Mouse (Mus musculus) heart, postnatal 4 days (tissue): ENCODE measurements around the gene Trim80. TPM values are rescaled to one million over a fixed set of nuclear protein-coding genes. Genes with fewer than 3 reads are reported as not detected.
"Not testable (repeated sequence)": the region's sequence is repeated elsewhere in the genome, so short reads cannot be mapped to it uniquely, and the experiment has no call there.

Experiments used
- DNase-seq: peaks from one replicate; pipeline ENCODE4 v3.0.0; 2021
- total RNA-seq, 2 experiments: library from RNA; stranded (reverse); gene quantifications; 2 replicates each; pipeline ENCODE4 v1.2.3; 2021

The Trim80 gene
- total RNA-seq, 2 experiments from 2014 or later = not detected

DNA sequence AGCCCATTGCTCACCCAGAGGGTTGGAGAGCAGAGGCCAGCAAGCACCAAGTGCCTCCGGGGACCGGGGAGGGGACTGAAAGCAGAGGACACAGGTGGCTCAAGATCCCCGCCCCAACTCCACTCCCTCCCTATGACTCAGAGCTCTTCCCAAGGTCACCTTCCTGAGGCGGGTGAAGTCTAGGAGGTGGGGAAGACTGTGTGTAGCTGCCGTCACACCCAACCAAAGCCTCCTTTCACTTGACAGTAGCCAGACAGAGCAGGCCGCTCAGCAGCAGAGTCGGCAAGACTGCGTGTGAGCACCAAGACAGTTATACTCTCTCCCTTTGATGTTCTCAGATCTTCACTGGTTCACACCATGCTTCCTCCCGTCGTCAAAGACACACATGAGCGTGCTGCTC lies 23.1 kb downstream of the Trim80 start:
- DNase-seq = no peak

- no peak for DNase-seq
These were observed 24.5 kb downstream of the Trim80 start for GRCm38 (mm10) chr11:115464851-115465250.

DNA sequence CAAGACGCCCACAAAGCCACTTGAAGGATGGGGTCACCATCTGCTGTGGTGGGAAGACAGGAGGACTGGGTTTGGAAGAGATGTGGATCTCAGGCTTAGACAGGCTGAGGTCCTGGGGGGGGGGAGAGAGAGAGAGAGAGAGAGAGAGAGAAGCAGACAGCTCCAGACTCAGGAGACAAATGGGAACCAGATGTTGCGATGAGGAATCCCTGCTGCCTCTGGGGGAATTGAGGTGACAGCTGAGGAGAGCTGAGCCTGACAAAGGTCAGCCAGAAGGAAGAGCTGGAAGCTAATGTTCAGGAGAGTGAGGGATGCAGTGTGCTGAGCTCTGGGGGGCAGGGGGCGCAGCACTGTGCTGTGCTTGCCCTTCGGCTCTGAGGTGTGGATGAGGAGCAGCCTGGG lies 26.9 kb downstream of the Trim80 start:
- DNase-seq = no peak

- no peak for DNase-seq
These were observed 31.8 kb downstream of the Trim80 start for GRCm38 (mm10) chr11:115472183-115472582.

DNA sequence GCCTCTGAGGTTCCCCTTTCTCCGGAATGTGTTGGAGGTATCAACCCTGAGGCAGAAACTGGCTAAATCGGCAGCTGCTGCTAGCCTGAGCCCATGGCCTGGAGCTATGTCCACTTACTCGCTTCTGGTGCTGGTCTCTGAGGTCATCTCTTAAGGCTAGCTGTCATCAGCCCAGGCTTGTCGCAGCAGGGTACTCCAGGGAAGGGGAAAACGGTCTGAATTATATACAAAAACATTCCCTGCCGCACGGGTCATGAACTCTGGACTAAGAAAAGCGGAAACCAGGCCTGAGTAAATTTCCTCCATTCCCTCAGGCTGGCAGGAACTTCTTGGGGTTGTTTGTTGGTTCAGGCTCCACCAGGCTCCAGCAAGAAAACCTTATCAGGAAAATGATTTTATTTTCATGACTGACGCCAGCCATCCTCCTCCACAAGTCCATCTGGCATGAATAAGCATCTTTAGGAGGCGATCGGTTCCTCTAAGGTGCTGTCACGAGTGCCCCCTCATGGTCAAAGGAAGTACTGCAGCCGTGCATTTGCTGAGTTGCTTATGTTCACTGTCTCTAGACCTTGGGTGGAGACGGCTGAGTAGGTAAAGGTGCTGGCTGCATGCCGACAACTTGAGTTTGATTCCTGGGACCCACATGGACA lies 33.4 kb downstream of the Trim80 start:
- peak; percentile 96 for DNase-seq

- peak; percentile 97 for DNase-seq
These were observed 34.8 kb downstream of the Trim80 start, which contains the start of gene Armc7 for GRCm38 (mm10) chr11:115475025-115475757. Gene Armc7 (plus strand): TSS chr11:115475667.

- DNase-seq = no peak
These were observed 35.5 kb downstream of the Trim80 start for GRCm38 (mm10) chr11:115475758-115476237.

DNA sequence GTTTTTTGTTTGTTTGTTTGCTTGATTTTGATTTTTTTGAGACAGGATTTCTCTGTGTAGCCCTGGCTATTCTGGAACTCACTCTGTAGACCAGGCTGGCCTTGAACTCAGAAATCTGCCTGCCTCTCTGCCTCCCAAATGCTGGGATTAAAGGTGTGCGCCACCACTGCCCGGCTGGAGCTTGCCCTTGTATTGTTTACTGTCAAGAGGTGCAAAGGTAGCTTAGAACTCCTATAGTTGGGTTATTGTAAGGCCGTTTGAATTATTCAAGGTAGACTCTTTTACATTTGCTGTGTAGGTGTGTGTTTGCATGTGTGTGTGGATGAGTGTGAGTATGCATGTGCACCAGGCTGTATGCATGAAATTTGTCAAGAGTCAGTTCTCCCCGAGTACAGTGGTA lies 36.3 kb downstream of the Trim80 start:
- not testable (repeated sequence) for DNase-seq

DNA sequence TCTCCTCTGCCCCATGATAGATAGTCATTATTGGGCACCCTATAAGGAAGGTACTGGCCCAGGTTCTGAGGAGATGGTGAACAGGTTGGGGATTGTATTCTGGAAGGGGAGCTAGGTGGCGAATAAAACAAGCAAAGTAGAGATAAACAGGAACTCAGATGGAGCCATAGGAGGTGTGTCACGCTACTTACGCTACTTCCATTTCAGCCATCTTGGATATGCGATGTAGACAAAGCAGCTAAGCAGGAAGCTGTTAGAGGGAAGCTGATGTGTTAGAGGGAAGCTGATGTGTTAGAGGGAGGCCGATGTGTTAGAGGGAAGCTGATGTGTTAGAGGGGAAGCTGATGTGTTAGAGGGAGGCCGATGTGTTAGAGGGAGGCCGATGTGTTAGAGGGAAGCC lies 37.0 kb downstream of the Trim80 start:
- DNase-seq = not testable (repeated sequence)

DNA sequence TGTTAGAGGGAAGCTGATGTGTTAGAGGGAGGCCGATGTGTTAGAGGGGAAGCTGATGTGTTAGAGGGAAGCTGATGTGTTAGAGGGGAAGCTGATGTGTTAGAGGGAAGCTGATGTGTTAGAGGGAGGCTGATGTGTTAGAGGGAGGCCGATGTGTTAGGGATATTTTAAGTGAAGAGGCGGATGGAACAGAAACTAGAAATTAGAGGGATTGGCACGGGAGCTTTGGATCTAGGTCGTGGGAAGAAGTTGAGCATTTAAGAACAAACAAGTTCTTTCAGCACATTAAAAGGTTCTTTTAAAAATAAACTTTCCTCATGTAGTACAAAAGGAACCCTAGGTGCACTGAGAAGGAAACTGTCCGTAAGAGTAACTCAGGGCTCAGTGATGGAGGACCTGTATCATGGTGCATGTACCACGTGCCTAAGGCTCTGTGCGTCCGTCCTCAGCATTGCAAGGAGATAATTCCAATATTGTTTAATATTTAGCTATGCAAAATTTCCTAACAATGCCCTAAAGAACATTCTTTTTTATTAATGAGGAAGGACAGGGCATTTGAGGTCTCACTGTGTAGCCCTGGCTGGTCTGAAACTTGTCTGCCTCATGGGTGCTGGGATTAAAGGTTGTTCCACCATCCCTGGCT lies 38.1 kb downstream of the Trim80 start:
- no peak for DNase-seq

GRCm38 (mm10) chr11:115481553-115482259 lies 41.4 kb downstream of the Trim80 start:
- no peak for DNase-seq

DNA sequence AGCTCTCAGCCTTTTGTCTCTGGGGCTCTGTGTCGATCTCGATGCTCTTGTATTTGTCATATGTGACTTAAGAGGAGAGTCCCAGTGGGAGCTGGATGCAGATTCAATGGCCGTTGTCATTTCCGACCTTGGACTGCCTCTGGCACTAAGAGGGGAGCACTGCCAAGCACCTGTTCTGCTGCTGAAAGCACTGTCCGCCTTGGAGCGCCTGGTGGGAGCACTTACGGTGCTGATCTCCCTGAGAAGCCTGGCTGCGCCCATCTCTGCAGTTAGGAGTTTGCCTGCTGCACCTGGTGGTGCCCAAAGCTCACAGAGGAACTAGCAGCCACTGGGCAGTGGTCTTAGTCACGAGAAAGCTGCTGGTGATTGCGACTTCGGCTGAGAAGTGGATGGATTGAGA lies 42.9 kb downstream of the Trim80 start:
- DNase-seq = no peak

DNA sequence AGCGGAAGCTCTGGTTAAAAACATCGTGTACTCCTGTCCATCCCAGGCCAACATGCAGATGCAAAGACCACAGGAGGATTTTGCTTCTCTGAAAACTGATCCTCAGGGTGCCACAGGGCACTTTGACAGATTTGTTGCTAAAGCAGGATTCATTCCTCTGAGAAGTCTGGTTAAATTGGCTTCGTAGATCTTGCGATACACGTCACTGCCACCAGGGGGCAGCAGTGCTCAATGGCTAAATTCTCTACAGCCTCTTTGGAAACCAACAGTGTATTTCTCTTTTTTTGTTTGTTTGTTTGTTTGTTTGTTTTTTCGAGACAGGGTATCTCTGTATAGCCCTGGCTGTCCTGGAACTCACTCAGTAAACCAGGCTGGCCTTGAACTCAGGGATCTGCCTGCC lies 43.4 kb downstream of the Trim80 start:
- peak; percentile 81 for DNase-seq

DNA sequence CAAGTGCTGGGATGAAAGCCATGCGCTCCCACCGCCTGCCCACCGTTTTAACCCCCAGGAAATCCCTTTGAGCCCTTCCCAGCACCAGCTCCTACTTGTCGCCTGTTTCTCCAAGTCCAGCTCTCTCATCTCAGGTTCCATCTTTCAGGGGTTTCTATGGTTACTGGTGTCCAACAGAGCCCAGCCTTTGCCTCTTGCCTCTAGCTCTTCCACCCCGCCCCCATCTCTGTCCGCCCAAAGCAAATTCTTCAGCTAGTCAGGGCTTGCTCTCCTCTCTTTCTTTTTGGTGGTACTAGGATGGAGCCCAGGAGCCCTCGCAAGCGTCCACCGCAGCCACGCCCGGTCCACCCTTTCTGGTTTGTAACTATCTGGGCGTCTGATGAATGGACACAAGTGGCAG lies 44.8 kb downstream of the Trim80 start:
- no peak for DNase-seq

- DNase-seq = no peak
These were observed 48.3 kb downstream of the Trim80 start for GRCm38 (mm10) chr11:115488551-115489104.

DNA sequence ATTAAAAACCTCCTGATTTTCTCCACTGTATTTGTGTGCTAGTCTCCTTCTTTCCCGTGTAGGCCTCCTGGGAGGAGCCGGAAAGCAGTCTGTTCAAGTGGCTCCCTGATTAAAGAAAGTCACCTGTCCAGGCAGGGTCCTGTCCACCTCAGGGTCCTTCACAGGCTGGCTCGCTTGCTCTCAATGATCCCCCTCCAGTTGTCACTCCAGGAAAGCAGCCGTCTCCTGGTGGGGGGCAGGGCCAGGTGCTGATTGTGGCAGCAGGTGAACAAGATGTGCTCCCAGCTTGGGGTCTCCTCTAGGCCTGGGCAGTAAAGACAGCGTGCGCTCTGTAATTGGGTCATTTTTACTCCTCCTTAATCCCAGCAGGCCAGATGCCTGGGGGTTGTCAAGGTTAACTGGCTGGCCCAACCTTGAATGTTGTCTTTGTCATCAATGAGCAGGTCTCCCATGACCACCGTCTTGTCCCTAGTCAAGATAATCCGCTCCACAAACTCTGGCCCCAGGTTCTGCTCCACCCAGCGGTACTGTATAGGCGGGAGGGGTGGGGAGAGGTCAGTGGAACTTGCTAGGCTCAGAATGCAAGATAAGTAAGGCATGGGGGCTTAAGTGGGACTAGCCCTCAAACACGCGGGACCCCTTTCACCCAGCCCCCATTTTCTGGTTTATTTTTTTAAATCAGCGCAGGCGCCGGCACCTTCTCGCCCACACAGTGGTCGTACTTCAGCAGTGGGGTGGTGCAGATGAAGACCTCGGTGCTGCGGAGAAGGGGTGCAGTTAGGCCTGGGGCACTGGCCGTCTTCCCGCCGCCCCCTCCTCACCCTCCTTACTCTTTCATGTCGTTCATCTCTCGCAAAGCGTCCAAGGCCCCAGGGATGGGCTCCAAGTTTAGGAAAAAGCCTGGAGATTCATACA lies 50.4 kb downstream of the Trim80 start:
- DNase-seq = no peak

DNA sequence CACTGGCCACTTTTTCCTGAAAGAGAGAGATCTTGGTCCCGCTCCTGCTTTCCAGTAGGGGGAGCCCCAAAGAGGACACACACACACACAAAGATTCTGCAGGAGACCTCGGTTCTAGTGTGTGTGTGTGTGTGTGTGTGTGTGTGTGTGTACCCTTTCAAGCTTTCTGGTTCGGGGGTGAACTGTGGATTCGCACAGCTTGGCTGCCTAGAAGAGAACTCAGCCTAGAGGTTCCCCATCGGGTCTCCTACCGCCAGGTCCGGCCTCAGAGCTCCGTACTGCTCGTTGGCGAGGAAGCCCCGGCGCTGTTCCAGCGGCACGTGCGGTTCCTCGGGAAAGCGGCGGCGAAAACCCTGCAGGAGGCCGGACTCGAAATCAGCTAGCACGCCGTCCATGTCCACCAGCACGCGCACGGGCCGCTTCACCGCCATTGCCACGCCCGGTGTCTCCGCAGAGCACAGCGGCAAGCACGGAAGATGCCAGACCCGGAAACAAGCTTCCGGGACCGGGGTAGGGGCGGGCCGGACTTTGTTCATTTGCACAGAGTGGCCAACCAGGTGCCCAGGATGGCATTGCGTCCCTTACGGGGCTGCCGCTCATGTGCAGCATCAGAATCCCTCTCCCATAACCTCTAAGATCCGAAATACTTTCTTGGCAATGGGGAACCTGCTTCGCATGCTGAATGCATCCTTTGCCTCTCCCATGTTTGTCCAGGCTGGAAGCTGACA lies 51.2 kb downstream of the Trim80 start, which contains the start of gene Nt5c:
Nt5c (minus strand) TSS at position 507 of the 728 bp plus-strand sequence.
- peak; percentile 79 for DNase-seq

GRCm38 (mm10) chr11:115492387-115492786 lies 52.0 kb downstream of the Trim80 start:
- no peak for DNase-seq

DNA sequence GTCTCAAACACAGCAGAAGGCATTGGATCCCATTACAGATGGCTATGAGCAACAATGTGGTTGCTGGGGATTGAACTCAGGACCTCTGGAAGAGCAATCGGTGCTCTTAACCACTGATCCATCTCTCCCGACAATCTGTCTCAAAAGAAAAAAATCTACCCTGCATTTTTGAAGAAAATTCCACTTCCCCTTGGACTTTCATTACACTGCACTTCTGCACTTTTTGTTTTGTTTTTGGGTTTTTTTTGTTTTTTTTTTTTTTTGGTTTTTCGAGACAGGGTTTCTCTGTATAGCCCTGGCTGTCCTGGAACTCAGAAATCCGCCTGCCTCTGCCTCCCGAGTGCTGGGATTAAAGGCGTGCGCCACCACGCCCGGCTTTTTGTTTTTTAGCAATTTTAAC lies 56.2 kb downstream of the Trim80 start:
- DNase-seq = not testable (repeated sequence)
